Mouse (Mus musculus): Measurements from ENCODE around the gene Fthl17f.
A peak's percentile ranks its signal among the peaks of the same experiment; 100 is the strongest.
"Not testable (repeated sequence)": the region's sequence is repeated elsewhere in the genome, so short reads cannot be mapped to it uniquely, and the experiment has no call there.

Fthl17f gene

DNA sequence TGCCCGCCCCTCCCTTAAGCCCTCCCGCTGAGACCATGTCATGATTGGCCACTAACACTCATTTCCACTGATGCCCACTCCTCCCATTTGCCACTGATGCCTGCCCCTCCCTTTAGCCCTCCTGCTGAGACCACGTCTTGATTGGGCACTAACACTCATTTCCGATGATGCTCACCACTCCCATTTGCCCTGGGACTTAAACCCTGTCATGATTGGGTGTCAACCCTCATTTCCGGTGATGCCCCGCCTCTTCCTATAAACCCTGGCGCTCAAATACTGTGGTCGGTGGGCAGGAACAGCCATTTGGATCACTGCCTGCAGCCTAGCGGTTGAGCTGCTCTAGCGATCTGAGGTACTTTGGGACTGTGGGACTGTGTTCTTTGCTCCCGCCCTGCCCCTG, at the start of gene Fthl17f:
Fthl17f (plus strand) TSS at position 301 of the 400 bp plus-strand sequence.
- not testable (repeated sequence) for DNase-seq (ENCODE audit: low read depth in 2 of 2, low spot score in 2 of 2)

DNA sequence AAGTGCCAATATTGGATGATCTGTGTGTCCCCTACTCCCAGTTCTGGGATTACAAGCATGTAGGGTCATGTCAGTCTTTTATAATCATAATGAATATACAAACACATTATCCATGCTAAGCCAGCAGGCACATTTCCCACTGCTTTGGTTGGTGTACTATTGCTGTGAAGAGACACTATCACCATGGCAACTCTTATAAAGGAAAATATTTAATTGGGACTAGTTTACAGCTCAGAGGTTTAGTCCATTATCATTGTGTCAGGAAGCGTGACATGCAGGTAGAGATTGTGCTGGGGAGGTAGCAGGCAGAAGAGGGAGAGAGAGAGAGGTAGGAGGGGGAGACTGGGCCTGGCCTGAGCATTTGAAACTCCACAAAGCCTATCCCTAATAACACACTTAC, 46.7 kb upstream of the Fthl17f start:
- no peak for DNase-seq (ENCODE audit: low read depth in 2 of 2, low spot score in 2 of 2)

DNA sequence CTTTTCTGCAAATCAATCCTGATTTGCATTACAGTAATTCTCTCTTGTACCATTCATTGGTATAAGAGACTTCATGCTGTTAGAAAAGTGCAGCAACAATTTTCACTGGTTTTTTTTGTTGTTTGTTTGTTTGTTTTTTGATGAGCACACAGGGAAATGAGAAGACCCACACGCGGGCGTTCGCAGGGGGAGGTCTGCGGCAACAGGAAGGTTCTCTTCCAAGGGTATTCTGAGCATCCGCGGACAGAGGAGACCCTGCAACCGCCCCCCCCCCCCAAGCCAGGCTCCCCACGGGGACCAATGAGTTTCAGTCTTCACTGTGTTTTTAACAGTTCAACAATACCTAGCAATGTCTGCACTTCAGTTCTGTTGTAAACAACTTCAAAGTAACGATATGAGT, 43.3 kb upstream of the Fthl17f start:
- DNase-seq (ENCODE audit: low read depth in 2 of 2, low spot score in 2 of 2), result no peak

DNA sequence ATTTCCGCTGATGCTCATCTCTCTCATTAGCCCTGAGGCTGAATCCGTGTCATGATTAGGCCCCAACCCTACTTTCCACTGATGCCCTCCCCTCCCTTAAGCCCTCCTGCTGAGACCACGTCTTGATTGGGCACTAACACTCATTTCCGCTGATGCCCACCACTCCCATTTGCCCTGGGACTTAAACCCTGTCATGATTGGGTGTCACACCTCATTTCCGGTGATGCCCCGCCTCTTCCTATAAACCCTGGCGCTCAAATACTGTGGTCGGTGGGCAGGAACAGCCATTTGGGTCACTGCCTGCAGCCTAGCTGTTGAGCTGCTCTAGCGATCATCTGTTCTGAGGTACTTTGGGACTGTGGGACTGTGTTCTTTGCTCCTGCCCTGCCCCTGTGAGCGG, 29.6 kb upstream of the Fthl17f start, which contains the start of gene Fthl17e:
Fthl17e (plus strand) TSS at position 301 of the 400 bp plus-strand sequence.
- DNase-seq (ENCODE audit: low read depth in 2 of 2, low spot score in 2 of 2), result not testable (repeated sequence)

DNA sequence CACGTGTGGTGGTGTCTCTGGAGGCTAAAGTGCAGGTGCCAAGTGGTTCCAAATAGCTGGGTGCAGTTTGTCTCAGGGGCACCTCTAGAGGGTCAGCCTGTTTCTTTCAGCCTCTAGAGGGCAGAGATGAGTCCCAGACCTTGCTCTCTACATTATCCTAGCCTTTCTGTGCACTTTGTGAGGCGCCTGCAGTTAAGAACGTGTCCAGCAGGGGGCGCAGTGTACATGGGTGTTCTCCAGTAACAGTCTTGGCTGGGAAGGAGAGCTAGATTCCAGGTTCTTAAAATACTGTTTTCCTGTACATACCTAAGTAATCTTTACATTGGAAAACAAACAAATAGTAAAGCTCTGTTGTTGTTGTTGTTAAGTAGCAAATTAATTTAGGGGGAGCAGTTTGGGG, 21.2 kb upstream of the Fthl17f start:
- peak in 1 of 2 experiments; percentile 3 for DNase-seq (ENCODE audit: low read depth in 2 of 2, low spot score in 2 of 2)

DNA sequence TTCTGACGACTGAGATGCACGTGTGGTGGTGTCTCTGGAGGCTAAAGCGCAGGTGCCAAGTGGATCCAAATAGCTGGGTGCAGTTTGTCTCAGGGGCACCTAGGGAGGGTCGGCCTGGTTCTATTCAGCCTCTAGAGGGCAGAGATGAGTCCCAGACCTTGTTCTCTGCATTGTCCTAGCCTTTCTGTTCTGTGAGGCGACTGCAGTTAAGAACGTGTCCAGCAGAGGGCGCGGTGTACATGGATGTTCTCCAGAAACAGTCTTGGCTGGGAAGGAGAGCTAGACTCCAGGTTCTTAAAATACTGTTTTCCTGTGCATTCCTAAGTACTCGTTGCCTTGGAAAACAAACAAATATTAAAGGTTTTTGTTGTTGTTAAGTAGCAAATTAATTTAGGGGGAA, 1.9 kb upstream of the Fthl17f start:
- DNase-seq (ENCODE audit: low read depth in 2 of 2, low spot score in 2 of 2), result peak in 1 of 2 experiments; percentile 6

DNA sequence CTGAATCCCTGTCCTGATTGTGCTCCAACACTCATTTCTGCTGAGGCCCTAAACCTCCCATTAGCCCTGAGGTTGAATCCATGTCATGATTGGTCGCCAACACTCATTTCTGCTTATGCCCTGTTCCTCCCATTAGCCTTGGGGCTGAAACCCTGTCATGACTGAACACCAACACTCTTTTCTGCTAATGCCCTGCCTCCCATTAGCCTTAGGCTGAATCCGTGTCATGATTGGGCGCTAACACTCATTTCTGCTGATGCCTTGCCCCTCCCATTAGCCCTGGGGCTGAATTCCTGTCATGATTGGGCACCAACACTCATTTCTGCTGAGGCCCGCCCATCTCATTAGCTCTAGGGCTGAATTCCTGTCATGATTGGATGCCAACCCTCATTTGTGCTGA, 714 bp upstream of the Fthl17f start:
- no peak for DNase-seq (ENCODE audit: low read depth in 2 of 2, low spot score in 2 of 2)

DNA sequence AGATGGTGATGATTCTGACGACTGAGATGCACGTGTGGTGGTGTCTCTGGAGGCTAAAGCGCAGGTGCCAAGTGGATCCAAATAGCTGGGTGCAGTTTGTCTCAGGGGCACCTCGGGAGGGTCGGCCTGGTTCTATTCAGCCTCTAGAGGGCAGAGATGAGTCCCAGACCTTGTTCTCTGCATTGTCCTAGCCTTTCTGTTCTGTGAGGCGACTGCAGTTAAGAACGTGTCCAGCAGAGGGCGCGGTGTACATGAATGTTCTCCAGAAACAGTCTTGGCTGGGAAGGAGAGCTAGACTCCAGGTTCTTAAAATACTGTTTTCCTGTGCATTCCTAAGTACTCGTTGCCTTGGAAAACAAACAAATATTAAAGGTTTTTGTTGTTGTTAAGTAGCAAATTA, 14.9 kb downstream of the Fthl17f start:
- peak; percentile 12 to 43 for DNase-seq (ENCODE audit: low read depth in 2 of 2, low spot score in 2 of 2)

DNA sequence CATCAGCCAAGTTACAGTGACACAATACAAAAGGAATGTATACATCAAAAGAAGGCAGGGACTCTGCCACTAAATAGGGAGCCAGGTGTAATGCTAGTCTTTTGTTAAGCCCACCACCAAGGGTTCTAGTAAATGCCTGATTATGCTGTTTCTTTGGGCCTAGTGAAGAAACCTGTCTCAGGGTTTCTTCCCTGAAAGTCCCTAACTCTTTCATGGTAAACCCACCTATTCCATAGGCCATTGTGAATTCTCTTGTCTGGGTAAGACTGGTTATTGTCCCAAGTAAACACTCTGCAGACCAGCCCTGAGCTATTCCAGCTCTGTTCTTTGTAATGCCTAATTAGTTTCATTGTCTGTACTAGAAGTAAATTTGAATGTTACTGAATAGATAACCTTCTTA, 32.3 kb downstream of the Fthl17f start:
- not testable (repeated sequence) for DNase-seq (ENCODE audit: low read depth in 2 of 2, low spot score in 2 of 2)

DNA sequence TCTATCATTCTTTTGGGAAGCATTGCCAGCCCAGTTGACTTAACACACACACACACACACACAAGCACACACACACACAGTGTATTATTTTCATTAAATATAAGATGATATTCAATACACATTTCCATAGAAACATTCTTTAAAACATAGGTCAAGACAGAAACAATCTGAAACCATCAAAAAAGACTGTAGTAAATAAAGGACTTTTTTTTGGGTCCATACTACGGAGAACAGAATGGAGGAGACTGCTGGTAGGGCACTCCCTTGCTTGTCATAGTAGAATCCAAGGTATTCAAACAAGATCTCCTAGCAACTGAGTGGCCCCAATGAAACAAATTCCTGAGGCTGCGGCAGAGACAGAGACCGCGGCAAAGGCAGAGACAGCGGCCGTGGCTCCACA, 41.4 kb downstream of the Fthl17f start, which contains the start of gene 4930402K13Rik:
4930402K13Rik (plus strand) TSS at position 301 of the 400 bp plus-strand sequence.
- no peak for DNase-seq (ENCODE audit: low read depth in 2 of 2, low spot score in 2 of 2)

DNA sequence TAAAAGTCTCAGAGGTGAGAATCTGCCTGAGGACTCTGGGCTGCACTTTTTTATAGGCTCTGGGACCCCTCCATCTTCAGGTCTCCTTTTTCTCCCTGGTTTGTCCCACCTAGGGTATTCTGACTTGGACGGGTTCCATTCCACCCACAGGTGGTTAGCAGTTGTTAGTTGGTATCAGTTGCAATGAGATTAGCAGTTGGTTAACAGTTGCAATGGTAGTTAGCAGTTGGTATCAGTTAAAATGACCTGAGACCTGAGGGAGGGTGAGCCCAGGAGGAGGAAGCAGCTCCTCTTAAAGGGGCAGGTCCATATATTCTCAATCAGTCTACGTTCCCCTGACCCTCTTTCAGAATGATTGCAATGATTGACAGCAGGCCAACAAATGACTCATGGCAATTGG, 47.6 kb downstream of the Fthl17f start:
- DNase-seq (ENCODE audit: low read depth in 2 of 2, low spot score in 2 of 2), result no peak

Data from CD8-positive naive resting alpha-beta T cell, adult 2 months (primary cell).